Mouse (Mus musculus): ENCODE measurements around the gene Fam167b.

DNA sequence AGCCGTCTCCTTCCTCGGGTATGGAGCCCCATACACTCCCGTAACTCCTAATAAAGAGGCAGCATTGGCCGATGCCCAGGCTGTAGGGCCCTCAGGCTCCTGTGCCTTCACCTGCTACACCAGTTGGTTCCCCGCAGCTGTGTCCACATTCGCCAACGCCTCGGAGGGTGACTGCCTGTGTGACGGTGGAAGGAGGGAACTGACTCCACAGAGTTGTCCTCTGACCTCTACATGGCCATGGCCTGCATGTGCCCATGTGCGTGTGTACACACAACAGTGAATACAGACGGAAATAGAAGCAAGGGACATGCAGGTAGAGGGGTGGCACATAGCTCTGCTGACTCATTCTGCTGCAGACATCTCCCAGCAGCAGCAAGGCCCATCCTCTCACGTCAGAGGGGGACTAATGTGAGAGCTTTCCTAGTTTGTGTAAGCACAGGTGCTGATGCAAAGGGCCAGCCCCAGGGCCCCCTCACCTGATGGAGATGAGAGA lies 30.8 kb upstream of the Fam167b start:
- TF ChIP-seq CTCF (IDR thresholded peaks at IDR 0.05; ENCODE audit: low read depth) (no peak), EP300 (IDR thresholded peaks at IDR 0.05; ENCODE audit: low read depth) (no peak)

Measured in heart, postnatal 0 days (tissue).